Comparison of ENCODE assay signal across 28 mouse cellular contexts in the genomic region with DNA sequence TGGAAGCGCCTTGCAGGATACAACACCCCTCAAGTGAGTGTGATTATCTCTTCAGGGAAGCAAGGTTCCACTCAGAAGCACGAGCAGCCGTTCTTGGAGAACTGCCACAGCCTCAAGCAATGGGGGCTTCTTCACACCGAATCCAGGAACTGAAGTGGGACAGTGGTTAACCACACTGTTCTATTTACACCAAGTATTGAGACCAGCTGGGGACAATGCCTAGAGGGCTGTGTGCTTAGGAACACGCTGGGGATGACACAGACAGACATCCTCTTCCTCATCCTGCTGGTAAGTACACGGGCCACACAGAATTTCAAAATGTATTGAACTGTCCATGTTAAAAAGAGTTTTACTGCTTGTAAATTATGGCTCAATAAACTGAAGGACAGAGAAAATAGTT.
A peak's percentile ranks its signal among the peaks of the same experiment; 100 is the strongest.
DNase-seq lines count a peak whose midpoint lies in the region; ATAC-seq lines count a peak whose summit lies in the region.
"Had no signal": no experiment of that assay in that cellular context is flagged by ENCODE, and none has a peak within 500 bp of the region (broad histone marks: within the 10 kb centered on the region; RNA-seq: fewer than 3 reads in every experiment).

No protein-coding gene starts in this region.

- no peak overlapping the region for H3K4me2 ChIP-seq in embryonic facial prominence, embryonic 14.5 days (ENCODE audit: low read depth, low read length)
- H3K4me2 ChIP-seq: embryonic facial prominence, embryonic 13.5 days; forebrain, embryonic 13.5 days; heart, embryonic 12.5 days; heart, embryonic 15.5 days; hindbrain, embryonic 14.5 days had no signal

- H3K9me3 ChIP-seq in embryonic facial prominence, embryonic 14.5 days (ENCODE audit: control insufficient read depth, low read length) = no peaks in the 10 kb centered on the region
- H3K9me3 ChIP-seq in embryonic facial prominence, embryonic 10.5 days = no peaks in the 10 kb centered on the region
- H3K9me3 ChIP-seq: forebrain, embryonic 10.5 days; forebrain, embryonic 13.5 days; heart, embryonic 15.5 days had no signal

- H3K36me3 ChIP-seq in embryonic facial prominence, embryonic 14.5 days (ENCODE audit: control insufficient read depth, insufficient read depth, low read length) = no peaks in the 10 kb centered on the region
- no peaks in the 10 kb centered on the region for H3K36me3 ChIP-seq in embryonic facial prominence, embryonic 10.5 days (replicated peaks)
- H3K36me3 ChIP-seq: embryonic facial prominence, embryonic 13.5 days; forebrain, embryonic 10.5 days; heart, embryonic 12.5 days; heart, embryonic 15.5 days had no signal

- H3K9ac ChIP-seq in embryonic facial prominence, embryonic 14.5 days (ENCODE audit: low read depth, low read length) = no peak overlapping the region
- H3K9ac ChIP-seq: embryonic facial prominence, embryonic 13.5 days; forebrain, embryonic 13.5 days; heart, embryonic 12.5 days; heart, embryonic 15.5 days; hindbrain, embryonic 14.5 days had no signal

- no peak overlapping the region for H3K4me3 ChIP-seq in embryonic facial prominence, embryonic 14.5 days (ENCODE audit: low read depth, low read length)
- H3K4me3 ChIP-seq in embryonic facial prominence, embryonic 10.5 days = no peak overlapping the region
- H3K4me3 ChIP-seq: embryonic facial prominence, embryonic 13.5 days; forebrain, embryonic 10.5 days; forebrain, embryonic 13.5 days; heart, embryonic 12.5 days; heart, embryonic 15.5 days had no signal

- WGBS in embryonic facial prominence, embryonic 14.5 days = 69% methylated on average over 6 of the region's 6 CpGs
- 85% methylated on average over 6 of the region's 6 CpGs for WGBS in embryonic facial prominence, embryonic 10.5 days

- DNase-seq in embryonic facial prominence, embryonic 14.5 days (ENCODE audit: low spot score) = peak; percentile 9
- no peak for DNase-seq in embryonic facial prominence, embryonic 10.5 days (ENCODE audit: low spot score)
- peak; percentile 25 for DNase-seq in c-Kit-positive CD71-negative TER-119-negative erythroid progenitor cells, embryonic 14.5 days (ENCODE audit: low read depth)
- DNase-seq in gastrocnemius, postnatal 4 days (ENCODE audit: low spot score in 2 of 2) = no peak
- no peak for DNase-seq in right cerebral cortex, adult 2 months (ENCODE audit: low spot score in 2 of 2)
- DNase-seq: adrenal gland, adult 8-10 months; adrenal gland, postnatal 25 days; B cell, adult 2 months; cerebellum, adult 18-20 months; cerebellum, adult 9-10 months; gastrocnemius, postnatal 10 days; gastrocnemius, postnatal 36 days; heart, adult 18-20 months; heart, postnatal 10 days; heart, postnatal 36 days had no signal

- no peak for ATAC-seq in embryonic facial prominence, embryonic 14.5 days (ENCODE audit: low read depth)
- peak; percentile 63 to 79 for ATAC-seq in hematopoietic stem cell, adult 5-6 weeks (replicated peaks in 1 of 2; ENCODE audit: insufficient read depth in 1 of 2, low FRiP score in 2 of 2, low TSS enrichment in 1 of 2, low read depth in 1 of 2, poor library complexity in 2 of 2, severe bottlenecking in 2 of 2)
- ATAC-seq in megakaryocyte progenitor cell, adult 5-6 weeks (replicated peaks; ENCODE audit: poor library complexity) = peak; percentile 94
- ATAC-seq in CD4-positive, CD25-positive, alpha-beta regulatory T cell, adult 4 months = no peak
- ATAC-seq: activated CD4-positive, CD25-positive, alpha-beta regulatory T cell, adult 4 months; forebrain, embryonic 13.5 days; forebrain, embryonic 16.5 days; hindbrain, postnatal 0 days; inflammation-experienced regulatory T-cells, adult 6 months had no signal

- no peaks in the 10 kb centered on the region for H3K4me1 ChIP-seq in embryonic facial prominence, embryonic 14.5 days (ENCODE audit: control insufficient read depth, insufficient read depth, low read length)
- H3K4me1 ChIP-seq in embryonic facial prominence, embryonic 10.5 days = no peaks in the 10 kb centered on the region
- H3K4me1 ChIP-seq: embryonic facial prominence, embryonic 13.5 days; heart, embryonic 12.5 days; heart, embryonic 15.5 days had no signal

- no peaks in the 10 kb centered on the region for H3K27me3 ChIP-seq in embryonic facial prominence, embryonic 14.5 days (replicated peaks; ENCODE audit: control insufficient read depth, insufficient read depth, low read length)
- no peaks in the 10 kb centered on the region for H3K27me3 ChIP-seq in embryonic facial prominence, embryonic 10.5 days (replicated peaks; ENCODE audit: low read depth, poor library complexity, severe bottlenecking)
- H3K27me3 ChIP-seq: embryonic facial prominence, embryonic 13.5 days; forebrain, embryonic 13.5 days; heart, embryonic 12.5 days had no signal

- H3K27ac ChIP-seq in embryonic facial prominence, embryonic 14.5 days (replicated peaks; ENCODE audit: low read depth, low read length) = no peak overlapping the region
- no peak overlapping the region for H3K27ac ChIP-seq in embryonic facial prominence, embryonic 10.5 days (replicated peaks)
- H3K27ac ChIP-seq: embryonic facial prominence, embryonic 13.5 days; forebrain, embryonic 10.5 days; forebrain, embryonic 13.5 days; heart, embryonic 15.5 days; hindbrain, embryonic 14.5 days; hindbrain, postnatal 0 days had no signal

Comparison
In these comparisons a context has a peak if more than half of its experiments do, and no peak if none do; other contexts are left out.
1. DNase-seq: peak in embryonic facial prominence, embryonic 14.5 days (single experiment) and c-Kit-positive CD71-negative TER-119-negative erythroid progenitor cells, embryonic 14.5 days (single experiment); none in embryonic facial prominence, embryonic 10.5 days (single experiment), gastrocnemius, postnatal 4 days (0 of 2) and right cerebral cortex, adult 2 months (0 of 2).
2. ATAC-seq: peak in hematopoietic stem cell, adult 5-6 weeks (2 of 2) and megakaryocyte progenitor cell, adult 5-6 weeks (single experiment); none in embryonic facial prominence, embryonic 14.5 days (single experiment) and CD4-positive, CD25-positive, alpha-beta regulatory T cell, adult 4 months (single experiment).